Mouse (Mus musculus) embryo, embryonic 11.5 days (tissue): ENCODE results near the gene Pfkm.

Source experiments
- DNase-seq: peaks from one replicate; pipeline ENCODE4 v3.0.0-alpha.2; 2012; ENCODE audit warnings: low read depth, low spot score

The Pfkm gene

GRCm38 (mm10) chr15:98170365-98170764 lies 78.0 kb downstream of the Pfkm start:
- DNase-seq = no peak

- DNase-seq = no peak
These were observed 78.5 kb downstream of the Pfkm start for GRCm38 (mm10) chr15:98170917-98171316.

- no peak for DNase-seq
These were observed 79.7 kb downstream of the Pfkm start for GRCm38 (mm10) chr15:98172113-98172512.

GRCm38 (mm10) chr15:98173821-98174220 lies 81.4 kb downstream of the Pfkm start:
- no peak for DNase-seq

- no peak for DNase-seq
These were observed 84.9 kb downstream of the Pfkm start for GRCm38 (mm10) chr15:98177320-98177719.

GRCm38 (mm10) chr15:98180567-98181131 lies 88.3 kb downstream of the Pfkm start:
- no peak for DNase-seq

- DNase-seq = peak; percentile 85
These were observed 88.8 kb downstream of the Pfkm start for GRCm38 (mm10) chr15:98181132-98181711.
